Mouse (Mus musculus): ENCODE measurements around the gene Asb16. TPM values are rescaled to one million over a fixed set of nuclear protein-coding genes. Genes with fewer than 3 reads are reported as not detected.

Gene Asb16
- polyA plus RNA-seq, 1 experiment from 2014 or later = not detected

DNA sequence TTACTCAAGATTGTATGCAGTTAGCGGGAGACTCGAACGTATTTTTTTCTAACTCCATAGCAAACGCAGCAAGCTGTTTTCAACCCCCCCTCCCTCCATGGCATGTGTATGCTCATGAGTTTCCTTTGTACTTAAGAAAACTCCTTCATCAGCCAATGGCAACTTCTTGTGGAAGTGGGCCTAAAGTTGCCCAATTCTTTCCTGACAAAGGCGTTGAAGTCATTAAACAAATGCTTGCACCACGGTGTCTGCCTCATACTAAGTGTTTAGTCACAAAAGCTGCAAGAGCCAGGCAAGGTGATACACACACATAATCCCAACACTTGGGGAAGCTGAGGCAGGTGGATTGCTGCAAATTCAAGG lies 22.3 kb upstream of the Asb16 start:
- Histone ChIP-seq H3K27me3 (no peaks in the 10 kb centered on the region), H3K27ac (replicated peaks) (no peak overlapping the region), H3K4me2 (replicated peaks) (no peak overlapping the region), H3K9ac (replicated peaks) (no peak overlapping the region), H3K4me1 (peaks cover 28% of the 10 kb centered on the region), H3K4me3 (no peak overlapping the region), H3K36me3 (no peaks in the 10 kb centered on the region), H3K9me3 (no peaks in the 10 kb centered on the region)
- 89% methylated on average over 6 of the region's 6 CpGs for WGBS
- no peak for ATAC-seq (ENCODE audit: low FRiP score, low read depth)

DNA sequence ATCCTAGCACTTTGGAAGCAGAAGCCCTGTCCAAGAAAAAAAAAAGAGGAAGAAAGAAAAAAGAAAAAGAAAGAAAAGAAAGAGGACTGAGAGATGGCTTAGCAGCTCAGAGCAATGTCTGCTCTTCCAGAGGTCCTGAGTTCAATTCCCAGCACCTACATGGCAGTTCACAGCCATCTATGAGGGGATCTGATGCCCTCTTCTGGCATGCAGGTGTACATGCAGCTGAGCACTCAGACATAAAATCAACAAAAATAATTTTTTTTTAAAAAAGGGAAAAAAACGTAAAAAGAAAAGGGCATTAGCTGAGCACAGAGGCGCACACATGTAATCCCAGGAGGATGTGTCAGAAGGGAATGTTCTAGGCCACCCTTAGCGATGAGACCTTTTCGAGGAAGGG lies 21.7 kb upstream of the Asb16 start:
- 88% methylated on average over 4 of the region's 4 CpGs for WGBS
- no peak overlapping the region for H3K27ac ChIP-seq (replicated peaks)
- no peaks in the 10 kb centered on the region for H3K27me3 ChIP-seq
- H3K4me2 ChIP-seq (replicated peaks) = no peak overlapping the region
- no peak overlapping the region for H3K4me3 ChIP-seq
- ATAC-seq (ENCODE audit: low FRiP score, low read depth) = no peak
- peaks cover 28% of the 10 kb centered on the region for H3K4me1 ChIP-seq
- H3K9ac ChIP-seq (replicated peaks) = no peak overlapping the region
- no peaks in the 10 kb centered on the region for H3K9me3 ChIP-seq
- H3K36me3 ChIP-seq = no peaks in the 10 kb centered on the region

GRCm38 (mm10) chr11:102248630-102249230 lies 19.8 kb upstream of the Asb16 start, which contains the start of gene BC030867:
TSS of gene BC030867 (plus strand) at chr11:102248882.
- no peaks in the 10 kb centered on the region for H3K9me3 ChIP-seq
- 0 out of 2 replicates have a peak, but pooled peaks cover 3% of the 10 kb centered on the region for H3K36me3 ChIP-seq
- peak; percentile 73 for ATAC-seq (ENCODE audit: low FRiP score, low read depth)
- peak within 1 kb of the TSS; percentile 70 for H3K4me3 ChIP-seq
- H3K27ac ChIP-seq (replicated peaks) = 0 out of 2 replicates have a peak within 1 kb of the TSS, but pooled peaks have one; percentile 4
- peak within 1 kb of the TSS; percentile 80 for H3K4me2 ChIP-seq (replicated peaks)
- under 1% methylated on average over 41 of the region's 41 CpGs for WGBS
- H3K4me1 ChIP-seq = peaks cover 28% of the 10 kb centered on the region
- H3K27me3 ChIP-seq = no peaks in the 10 kb centered on the region
- peak within 1 kb of the TSS; percentile 65 for H3K9ac ChIP-seq (replicated peaks)

GRCm38 (mm10) chr11:102249351-102250090 lies 19.0 kb upstream of the Asb16 start:
- Histone ChIP-seq H3K9ac (replicated peaks) (peak overlapping the region; percentile 65), H3K36me3 (0 out of 2 replicates have a peak, but pooled peaks cover 3% of the 10 kb centered on the region), H3K9me3 (no peaks in the 10 kb centered on the region), H3K4me3 (peak overlapping the region; percentile 70), H3K4me1 (peaks cover 25% of the 10 kb centered on the region), H3K27me3 (no peaks in the 10 kb centered on the region), H3K4me2 (replicated peaks) (peak overlapping the region; percentile 80), H3K27ac (replicated peaks) (no peak overlapping the region)
- no peak for ATAC-seq (ENCODE audit: low FRiP score, low read depth)
- WGBS = 12% methylated on average over 9 of the region's 9 CpGs

GRCm38 (mm10) chr11:102257514-102257913 lies 11.0 kb upstream of the Asb16 start:
- Histone ChIP-seq H3K9me3 (no peaks in the 10 kb centered on the region), H3K27ac (replicated peaks) (no peak overlapping the region), H3K36me3 (peaks cover 52% of the 10 kb centered on the region), H3K4me2 (replicated peaks) (no peak overlapping the region), H3K9ac (replicated peaks) (no peak overlapping the region), H3K4me3 (no peak overlapping the region), H3K4me1 (peaks cover 10% of the 10 kb centered on the region), H3K27me3 (no peaks in the 10 kb centered on the region)
- 30% methylated on average over 9 of the region's 9 CpGs for WGBS
- ATAC-seq (ENCODE audit: low FRiP score, low read depth) = no peak

- ATAC-seq (ENCODE audit: low FRiP score, low read depth) = no peak
These were observed 10.4 kb upstream of the Asb16 start for GRCm38 (mm10) chr11:102258095-102258494.

GRCm38 (mm10) chr11:102258521-102258920 lies 10.0 kb upstream of the Asb16 start:
- 92% methylated on average over 3 of the region's 3 CpGs for WGBS
- ATAC-seq (ENCODE audit: low FRiP score, low read depth) = no peak
- H3K27me3 ChIP-seq = no peaks in the 10 kb centered on the region
- H3K4me2 ChIP-seq (replicated peaks) = no peak overlapping the region
- H3K9me3 ChIP-seq = no peaks in the 10 kb centered on the region
- no peak overlapping the region for H3K27ac ChIP-seq (replicated peaks)
- no peak overlapping the region for H3K9ac ChIP-seq (replicated peaks)
- no peak overlapping the region for H3K4me3 ChIP-seq
- H3K4me1 ChIP-seq = peaks cover 10% of the 10 kb centered on the region
- H3K36me3 ChIP-seq = peaks cover 55% of the 10 kb centered on the region

More at GRCm38 (mm10) chr11:102258095-102258494, 10.4 kb upstream of the Asb16 start:
- Histone ChIP-seq H3K27me3 (no peaks in the 10 kb centered on the region), H3K4me3 (no peak overlapping the region), H3K9ac (replicated peaks) (no peak overlapping the region), H3K27ac (replicated peaks) (no peak overlapping the region), H3K4me1 (peaks cover 10% of the 10 kb centered on the region), H3K4me2 (replicated peaks) (no peak overlapping the region), H3K36me3 (peaks cover 55% of the 10 kb centered on the region), H3K9me3 (no peaks in the 10 kb centered on the region)
- WGBS = 87% methylated on average over 6 of the region's 6 CpGs

DNA sequence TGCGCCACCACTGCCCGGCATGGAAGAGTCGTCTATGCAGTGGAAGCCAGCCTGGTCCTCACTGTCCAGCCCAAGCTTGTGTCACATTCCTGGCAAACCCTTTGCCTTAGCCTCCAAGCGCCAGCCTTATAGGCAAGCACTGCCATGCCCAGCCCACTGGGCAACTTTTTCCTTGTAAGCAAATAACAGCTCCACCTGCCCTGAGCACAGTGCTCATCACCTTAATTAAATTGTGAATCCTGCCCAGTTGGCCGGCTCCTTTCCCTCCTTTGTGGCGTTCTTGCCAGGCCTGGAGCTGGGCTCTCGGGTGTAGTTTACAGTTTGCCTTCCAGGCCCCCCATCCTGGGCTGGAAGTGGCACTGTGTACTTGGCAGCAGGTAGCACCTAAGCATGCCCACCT lies 5.3 kb upstream of the Asb16 start:
- H3K4me3 ChIP-seq = no peak overlapping the region
- H3K9me3 ChIP-seq = no peaks in the 10 kb centered on the region
- no peak overlapping the region for H3K27ac ChIP-seq (replicated peaks)
- no peak for ATAC-seq (ENCODE audit: low FRiP score, low read depth)
- WGBS = 92% methylated on average over 7 of the region's 7 CpGs
- peaks cover 36% of the 10 kb centered on the region for H3K36me3 ChIP-seq
- no peaks in the 10 kb centered on the region for H3K27me3 ChIP-seq
- no peaks in the 10 kb centered on the region; the same call in 1 of the 2 replicates for H3K4me1 ChIP-seq
- no peak overlapping the region for H3K4me2 ChIP-seq (replicated peaks)
- no peak overlapping the region for H3K9ac ChIP-seq (replicated peaks)

DNA sequence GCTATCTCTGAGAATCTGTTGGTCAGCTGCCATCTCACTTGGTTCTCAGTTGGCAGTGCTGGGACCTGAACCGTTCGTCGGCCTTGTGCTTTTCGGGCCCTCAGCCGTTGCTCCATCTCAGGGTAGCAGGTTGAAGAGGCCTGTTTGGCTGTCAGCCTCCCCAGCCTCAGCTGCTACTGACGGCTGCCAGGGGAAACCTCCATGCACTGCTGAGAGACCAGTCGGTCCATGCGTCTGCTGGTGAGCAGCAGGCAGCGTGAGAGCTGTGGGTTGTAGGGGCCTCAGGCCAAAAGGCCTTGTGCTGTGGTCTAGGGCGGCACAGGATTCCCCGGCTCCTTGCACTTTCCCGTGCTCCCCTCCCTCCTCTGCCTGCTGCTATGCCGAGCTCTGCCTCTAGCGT lies 2.7 kb upstream of the Asb16 start:
- H3K4me1 ChIP-seq = no peaks in the 10 kb centered on the region; the same call in 1 of the 2 replicates
- H3K27ac ChIP-seq (replicated peaks) = no peak overlapping the region
- ATAC-seq (ENCODE audit: low FRiP score, low read depth) = no peak
- no peaks in the 10 kb centered on the region for H3K9me3 ChIP-seq
- no peak overlapping the region for H3K9ac ChIP-seq (replicated peaks)
- H3K27me3 ChIP-seq = no peaks in the 10 kb centered on the region
- 54% methylated on average over 14 of the region's 14 CpGs for WGBS
- peaks cover 16% of the 10 kb centered on the region for H3K36me3 ChIP-seq
- H3K4me2 ChIP-seq (replicated peaks) = no peak overlapping the region
- no peak overlapping the region for H3K4me3 ChIP-seq

DNA sequence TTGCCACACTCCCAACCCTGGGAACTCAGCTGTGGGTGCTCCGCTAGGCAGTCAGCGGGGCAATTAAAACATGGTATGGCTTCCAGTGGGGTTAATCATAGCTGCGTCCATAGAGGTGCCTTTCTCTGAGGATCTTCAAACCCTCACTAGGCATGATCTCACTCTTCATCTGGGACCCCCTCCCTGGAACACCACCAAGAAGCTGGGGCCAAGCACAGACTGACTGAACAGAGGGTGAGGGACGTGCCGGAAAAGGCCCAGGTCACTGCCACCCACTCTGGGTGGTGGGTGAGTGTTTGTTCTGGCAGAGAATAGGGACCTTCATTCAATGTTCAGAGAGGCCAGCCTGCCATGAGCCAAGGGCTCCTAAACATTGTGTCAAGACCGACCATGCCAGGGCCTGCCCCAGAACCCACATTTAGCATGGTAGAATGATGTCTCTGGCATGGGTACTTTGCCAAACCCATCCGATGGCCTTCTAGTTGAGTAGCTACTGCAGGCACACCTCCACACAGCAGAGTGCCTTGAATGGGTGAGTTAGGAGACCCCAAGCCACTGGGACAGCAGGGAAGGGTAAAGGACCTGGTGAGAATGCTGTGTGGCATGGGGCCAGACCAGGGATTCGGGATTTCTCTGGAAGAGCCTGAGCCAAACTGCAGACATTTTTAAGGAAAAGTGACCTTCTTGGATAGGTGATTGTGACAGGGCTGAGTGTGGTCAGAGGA lies 1.8 kb upstream of the Asb16 start:
- no peak overlapping the region for H3K9ac ChIP-seq (replicated peaks)
- no peak for ATAC-seq (ENCODE audit: low FRiP score, low read depth)
- 88% methylated on average over 8 of the region's 8 CpGs for WGBS

DNA sequence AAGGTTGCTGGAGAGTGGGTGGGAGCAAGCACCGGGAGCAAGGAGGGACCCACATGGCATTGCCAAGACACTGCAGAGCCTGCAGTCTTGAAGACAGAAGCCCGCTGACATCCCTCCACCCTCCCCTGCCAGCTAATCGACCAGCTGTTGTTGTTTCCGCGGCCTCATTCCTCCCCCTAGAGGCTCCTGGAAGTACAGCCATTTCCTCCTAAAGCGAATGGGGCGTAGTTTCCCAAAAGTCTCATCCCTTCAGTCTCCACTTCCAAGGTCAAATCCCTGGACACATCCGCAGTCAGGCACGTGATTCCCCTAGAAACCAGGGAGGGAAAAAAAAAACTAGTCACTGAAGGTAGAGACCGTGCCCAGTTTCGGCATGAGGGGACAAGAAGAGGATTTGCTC lies 1.1 kb upstream of the Asb16 start:
- Histone ChIP-seq H3K36me3 (peaks cover 3% of the 10 kb centered on the region; the same call in 1 of the 2 replicates), H3K27ac (replicated peaks) (no peak overlapping the region), H3K4me2 (replicated peaks) (no peak overlapping the region), H3K9me3 (no peaks in the 10 kb centered on the region), H3K4me3 (no peak overlapping the region), H3K9ac (replicated peaks) (no peak overlapping the region), H3K27me3 (no peaks in the 10 kb centered on the region), H3K4me1 (no peaks in the 10 kb centered on the region; the same call in 1 of the 2 replicates)
- WGBS = 11% methylated on average over 11 of the region's 11 CpGs
- ATAC-seq (ENCODE audit: low FRiP score, low read depth) = no peak

More for the DNA sequence above, 1.8 kb upstream of the Asb16 start:
- Histone ChIP-seq H3K4me2 (replicated peaks) (no peak overlapping the region), H3K4me3 (no peak overlapping the region), H3K27me3 (no peaks in the 10 kb centered on the region), H3K4me1 (no peaks in the 10 kb centered on the region; the same call in 1 of the 2 replicates), H3K27ac (replicated peaks) (no peak overlapping the region), H3K36me3 (peaks cover 10% of the 10 kb centered on the region), H3K9me3 (no peaks in the 10 kb centered on the region)
